Mouse (Mus musculus): ENCODE results near the gene Dek.

GRCm38 (mm10) chr13:47111185-47111584, 5.2 kb upstream of the Dek start:
- no peak for TF ChIP-seq CTCF (IDR thresholded peaks at IDR 0.05; ENCODE audit: low read depth, low read length)
- TF ChIP-seq POLR2A (IDR thresholded peaks at IDR 0.05; ENCODE audit: extremely low read depth, insufficient read depth, low read length): no peak

Measured in liver, adult 2 months (tissue).